Mouse (Mus musculus): ENCODE results near the gene Gm14214. TPM values are rescaled to one million over a fixed set of nuclear protein-coding genes. Genes with fewer than 3 reads are reported as not detected.
A peak's percentile ranks its signal among the peaks of the same experiment; 100 is the strongest.

Gene Gm14214
- total and polyA plus RNA-seq, 2 experiments from 2014 or later = not detected

- TF ChIP-seq CTCF (IDR thresholded peaks at IDR 0.05; ENCODE audit: low read depth) = no peak
- H3K4me2 ChIP-seq (ENCODE audit: low read depth) = no peak overlapping the region
- H3K36me3 ChIP-seq (ENCODE audit: insufficient read depth) = no peaks in the 10 kb centered on the region
- no peaks in the 10 kb centered on the region for H3K9me3 ChIP-seq (ENCODE audit: low read length)
- ATAC-seq = no peak
- no peak for DNase-seq
- 72% methylated on average over 6 of the region's 6 CpGs for WGBS
- H3K27me3 ChIP-seq (ENCODE audit: insufficient read depth, low read length) = no peaks in the 10 kb centered on the region
- H3K9ac ChIP-seq = no peak overlapping the region
- peaks cover 15% of the 10 kb centered on the region for H3K4me1 ChIP-seq (ENCODE audit: insufficient read depth)
- no peak overlapping the region for H3K4me3 ChIP-seq (ENCODE audit: low read depth, low read length)
- H3K27ac ChIP-seq (ENCODE audit: low read depth, low read length) = no peak overlapping the region
Measured at GRCm38 (mm10) chr2:154789381-154789780, 19.6 kb upstream of the Gm14214 start.

GRCm38 (mm10) chr2:154786776-154787175 lies 16.9 kb upstream of the Gm14214 start:
- TF ChIP-seq CTCF (IDR thresholded peaks at IDR 0.05; ENCODE audit: low read depth) = no peak
- WGBS = 36% methylated on average over 11 of the region's 11 CpGs
- no peak for ATAC-seq

GRCm38 (mm10) chr2:154786187-154786586 lies 16.4 kb upstream of the Gm14214 start:
- Histone ChIP-seq H3K27ac (ENCODE audit: low read depth, low read length) (no peak overlapping the region), H3K4me2 (ENCODE audit: low read depth) (no peak overlapping the region), H3K9ac (no peak overlapping the region), H3K27me3 (ENCODE audit: insufficient read depth, low read length) (no peaks in the 10 kb centered on the region), H3K9me3 (ENCODE audit: low read length) (no peaks in the 10 kb centered on the region), H3K4me3 (ENCODE audit: low read depth, low read length) (no peak overlapping the region), H3K4me1 (ENCODE audit: insufficient read depth) (peaks cover 3% of the 10 kb centered on the region; the same call in 1 of the 2 replicates), H3K36me3 (ENCODE audit: insufficient read depth) (no peaks in the 10 kb centered on the region)
- DNase-seq (no peak), ATAC-seq (no peak)
- no peak for TF ChIP-seq CTCF (IDR thresholded peaks at IDR 0.05; ENCODE audit: low read depth)
- WGBS = 40% methylated on average over 3 of the region's 3 CpGs

More at GRCm38 (mm10) chr2:154786776-154787175, 16.9 kb upstream of the Gm14214 start:
- no peaks in the 10 kb centered on the region for H3K36me3 ChIP-seq (ENCODE audit: insufficient read depth)
- H3K4me3 ChIP-seq (ENCODE audit: low read depth, low read length) = no peak overlapping the region
- no peak overlapping the region for H3K9ac ChIP-seq
- H3K27me3 ChIP-seq (ENCODE audit: insufficient read depth, low read length) = no peaks in the 10 kb centered on the region
- no peak overlapping the region for H3K4me2 ChIP-seq (ENCODE audit: low read depth)
- DNase-seq = no peak
- H3K4me1 ChIP-seq (ENCODE audit: insufficient read depth) = peaks cover 3% of the 10 kb centered on the region; the same call in 1 of the 2 replicates
- H3K9me3 ChIP-seq (ENCODE audit: low read length) = no peaks in the 10 kb centered on the region
- H3K27ac ChIP-seq (ENCODE audit: low read depth, low read length) = no peak overlapping the region

- H3K4me2 ChIP-seq (ENCODE audit: low read depth) = no peak overlapping the region
- H3K36me3 ChIP-seq (ENCODE audit: insufficient read depth) = no peaks in the 10 kb centered on the region
- peaks cover 3% of the 10 kb centered on the region; the same call in 1 of the 2 replicates for H3K4me1 ChIP-seq (ENCODE audit: insufficient read depth)
- H3K4me3 ChIP-seq (ENCODE audit: low read depth, low read length) = no peak overlapping the region
- no peak for TF ChIP-seq CTCF (IDR thresholded peaks at IDR 0.05; ENCODE audit: low read depth)
- H3K9me3 ChIP-seq (ENCODE audit: low read length) = no peaks in the 10 kb centered on the region
- no peak overlapping the region for H3K27ac ChIP-seq (ENCODE audit: low read depth, low read length)
- H3K9ac ChIP-seq = no peak overlapping the region
- H3K27me3 ChIP-seq (ENCODE audit: insufficient read depth, low read length) = no peaks in the 10 kb centered on the region
- peak; percentile 29 for DNase-seq
- WGBS = 73% methylated on average over 3 of the region's 3 CpGs
- peak; percentile 78 for ATAC-seq
Measured at GRCm38 (mm10) chr2:154785284-154785683, 15.5 kb upstream of the Gm14214 start.

- no peaks in the 10 kb centered on the region for H3K4me1 ChIP-seq (ENCODE audit: insufficient read depth)
- no peak overlapping the region for H3K27ac ChIP-seq (ENCODE audit: low read depth, low read length)
- H3K9ac ChIP-seq = no peak overlapping the region
- WGBS = 48% methylated on average over 17 of the region's 17 CpGs
- no peak overlapping the region for H3K4me2 ChIP-seq (ENCODE audit: low read depth)
- no peak for TF ChIP-seq CTCF (IDR thresholded peaks at IDR 0.05; ENCODE audit: low read depth)
- no peaks in the 10 kb centered on the region for H3K9me3 ChIP-seq (ENCODE audit: low read length)
- ATAC-seq (no peak), DNase-seq (no peak)
- H3K27me3 ChIP-seq (ENCODE audit: insufficient read depth, low read length) = no peaks in the 10 kb centered on the region
- H3K36me3 ChIP-seq (ENCODE audit: insufficient read depth) = no peaks in the 10 kb centered on the region
- H3K4me3 ChIP-seq (ENCODE audit: low read depth, low read length) = no peak overlapping the region
Measured at GRCm38 (mm10) chr2:154782856-154783650, 13.2 kb upstream of the Gm14214 start.

DNA sequence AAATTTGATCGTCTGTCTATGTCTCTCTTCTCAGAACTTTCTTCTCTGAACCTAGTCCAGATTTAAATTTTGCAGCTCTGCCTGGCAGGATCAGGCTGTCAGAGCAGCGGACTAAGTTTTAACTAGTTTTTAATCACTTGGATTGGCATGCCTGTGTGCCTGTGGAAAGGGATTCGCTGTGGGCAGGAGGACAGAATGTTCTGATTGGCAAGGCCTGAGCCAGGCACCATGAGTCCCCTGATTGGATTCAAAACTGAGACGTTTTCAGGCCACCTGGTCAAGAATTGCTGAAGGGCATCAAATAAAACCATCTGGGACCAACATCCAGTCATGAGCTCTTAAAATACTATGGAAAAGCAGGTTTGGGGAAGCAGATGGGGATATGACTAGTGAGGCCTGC lies 12.5 kb upstream of the Gm14214 start:
- TF ChIP-seq CTCF (IDR thresholded peaks at IDR 0.05; ENCODE audit: low read depth) = no peak
- no peaks in the 10 kb centered on the region for H3K36me3 ChIP-seq (ENCODE audit: insufficient read depth)

DNA sequence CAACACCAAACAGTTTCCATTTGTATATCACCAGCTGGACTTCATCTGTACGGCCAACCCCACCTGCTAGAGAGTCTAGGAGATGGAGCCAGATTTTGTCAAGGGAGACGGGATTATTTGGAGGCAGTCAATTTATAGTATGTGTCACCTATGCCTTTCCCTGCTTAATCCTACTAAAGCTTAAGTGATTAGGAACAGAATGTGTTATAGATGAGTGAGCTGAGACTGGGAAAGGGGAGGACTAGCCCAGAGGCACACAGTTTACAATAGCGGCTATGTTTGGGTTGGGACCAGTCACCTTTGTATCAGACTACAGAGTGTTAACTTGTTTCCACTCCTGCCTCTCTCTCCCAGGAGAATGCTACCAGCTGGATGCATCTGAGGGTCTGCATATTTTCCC lies 9.8 kb upstream of the Gm14214 start:
- Histone ChIP-seq H3K4me3 (ENCODE audit: low read depth, low read length) (no peak overlapping the region), H3K9ac (no peak overlapping the region), H3K9me3 (ENCODE audit: low read length) (no peaks in the 10 kb centered on the region), H3K4me1 (ENCODE audit: insufficient read depth) (no peaks in the 10 kb centered on the region), H3K27ac (ENCODE audit: low read depth, low read length) (no peak overlapping the region), H3K36me3 (ENCODE audit: insufficient read depth) (no peaks in the 10 kb centered on the region), H3K27me3 (ENCODE audit: insufficient read depth, low read length) (no peaks in the 10 kb centered on the region), H3K4me2 (ENCODE audit: low read depth) (no peak overlapping the region)
- TF ChIP-seq CTCF (IDR thresholded peaks at IDR 0.05; ENCODE audit: low read depth) = no peak
- ATAC-seq (no peak), DNase-seq (no peak)
- WGBS = 42% methylated on average over 3 of the region's 3 CpGs

More for the DNA sequence above, 12.5 kb upstream of the Gm14214 start:
- ATAC-seq (no peak), DNase-seq (no peak)
- Histone ChIP-seq H3K9me3 (ENCODE audit: low read length) (no peaks in the 10 kb centered on the region), H3K27ac (ENCODE audit: low read depth, low read length) (no peak overlapping the region), H3K4me2 (ENCODE audit: low read depth) (no peak overlapping the region), H3K27me3 (ENCODE audit: insufficient read depth, low read length) (no peaks in the 10 kb centered on the region), H3K4me1 (ENCODE audit: insufficient read depth) (no peaks in the 10 kb centered on the region), H3K4me3 (ENCODE audit: low read depth, low read length) (no peak overlapping the region), H3K9ac (no peak overlapping the region)
- 53% methylated on average over 4 of the region's 4 CpGs for WGBS
